Mouse (Mus musculus) brain, embryonic 14.5 days (tissue): ENCODE results near the gene Itgb6.

Experiments
- CTCF ChIP-seq: fragments of 200-500 bp; IDR thresholded peaks from 2 replicates; pipeline ENCODE4 v1.5.1; 2012; ENCODE audit warnings: inconsistent platforms, mild to moderate bottlenecking, moderate library complexity, borderline replicate concordance; ENCODE audit not compliant: insufficient read depth, insufficient read length; ENCODE audit errors: extremely low read depth
- POLR2A ChIP-seq: fragments of 200-500 bp; IDR thresholded peaks from 2 replicates; pipeline ENCODE4 v1.6.1; 2012; ENCODE audit warnings: mild to moderate bottlenecking, inconsistent platforms, borderline replicate concordance; ENCODE audit not compliant: poor library complexity, insufficient read depth, insufficient read length, severe bottlenecking; ENCODE audit errors: extremely low read depth

- TF ChIP-seq CTCF (no peak), POLR2A (no peak)
Observed at GRCm38 (mm10) chr2:60696559-60696958, 25.9 kb downstream of the Itgb6 start.
